Mouse (Mus musculus): ENCODE measurements around the gene Npw. TPM values are rescaled to one million over a fixed set of nuclear protein-coding genes. Genes with fewer than 3 reads are reported as not detected.

The Npw gene
- polyA plus RNA-seq, 1 experiment = not detected

DNA sequence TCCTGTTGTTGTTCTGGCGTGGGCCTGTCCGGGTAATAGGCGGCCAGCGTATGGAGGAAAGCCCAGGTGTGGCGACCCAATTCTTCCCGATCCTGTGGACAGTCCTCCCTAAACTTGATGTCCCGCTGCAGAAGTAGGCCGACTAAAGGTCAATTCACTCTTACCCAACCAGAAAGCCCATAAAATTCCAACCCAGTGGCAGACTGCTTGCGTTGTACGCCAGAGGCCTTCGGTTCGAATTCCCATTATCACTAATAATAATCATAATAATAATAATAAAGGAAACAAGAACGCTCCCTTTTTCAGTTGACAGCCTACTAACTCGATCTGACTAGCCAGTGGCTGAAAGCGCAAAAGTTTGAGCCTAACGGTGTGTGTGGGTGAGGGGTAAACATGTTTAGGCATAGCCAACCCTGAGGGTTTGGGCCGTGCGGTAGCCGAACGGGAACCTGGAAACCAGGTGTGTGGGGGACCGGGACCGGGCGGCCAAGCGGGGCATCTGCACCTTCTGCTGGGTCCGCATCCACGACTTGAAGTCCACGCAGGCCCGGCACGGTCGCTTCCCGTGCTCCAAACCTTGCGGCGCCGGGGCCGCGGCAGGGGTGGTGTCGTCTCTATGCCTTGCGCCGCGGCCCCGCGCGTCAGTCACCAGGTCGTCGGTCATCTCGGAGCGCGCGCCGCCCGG, 37.2 kb upstream of the Npw start:
- peak overlapping the region; percentile 52 for H3K27ac ChIP-seq (ENCODE audit: insufficient read depth, low read depth, low read length)
- no peak for TF ChIP-seq POLR2A (IDR thresholded peaks at IDR 0.05; ENCODE audit: borderline replicate concordance, low read depth, low read length)
- no peak for TF ChIP-seq CTCF (IDR thresholded peaks at IDR 0.05; ENCODE audit: low read depth, low read length)
- peaks cover 36% of the 10 kb centered on the region for H3K4me1 ChIP-seq (ENCODE audit: control insufficient read depth, insufficient read depth, low read length)
- H3K4me3 ChIP-seq (ENCODE audit: insufficient read depth, low read length) = peak overlapping the region; percentile 98

GRCm38 (mm10) chr17:24692385-24692784, 34.1 kb upstream of the Npw start:
- H3K4me3 ChIP-seq (ENCODE audit: insufficient read depth, low read length) = no peak overlapping the region
- peaks cover 43% of the 10 kb centered on the region for H3K4me1 ChIP-seq (ENCODE audit: control insufficient read depth, insufficient read depth, low read length)
- TF ChIP-seq POLR2A (IDR thresholded peaks at IDR 0.05; ENCODE audit: borderline replicate concordance, low read depth, low read length) (no peak), CTCF (IDR thresholded peaks at IDR 0.05; ENCODE audit: low read depth, low read length) (no peak)
- H3K27ac ChIP-seq (ENCODE audit: insufficient read depth, low read depth, low read length) = peak overlapping the region; percentile 43

DNA sequence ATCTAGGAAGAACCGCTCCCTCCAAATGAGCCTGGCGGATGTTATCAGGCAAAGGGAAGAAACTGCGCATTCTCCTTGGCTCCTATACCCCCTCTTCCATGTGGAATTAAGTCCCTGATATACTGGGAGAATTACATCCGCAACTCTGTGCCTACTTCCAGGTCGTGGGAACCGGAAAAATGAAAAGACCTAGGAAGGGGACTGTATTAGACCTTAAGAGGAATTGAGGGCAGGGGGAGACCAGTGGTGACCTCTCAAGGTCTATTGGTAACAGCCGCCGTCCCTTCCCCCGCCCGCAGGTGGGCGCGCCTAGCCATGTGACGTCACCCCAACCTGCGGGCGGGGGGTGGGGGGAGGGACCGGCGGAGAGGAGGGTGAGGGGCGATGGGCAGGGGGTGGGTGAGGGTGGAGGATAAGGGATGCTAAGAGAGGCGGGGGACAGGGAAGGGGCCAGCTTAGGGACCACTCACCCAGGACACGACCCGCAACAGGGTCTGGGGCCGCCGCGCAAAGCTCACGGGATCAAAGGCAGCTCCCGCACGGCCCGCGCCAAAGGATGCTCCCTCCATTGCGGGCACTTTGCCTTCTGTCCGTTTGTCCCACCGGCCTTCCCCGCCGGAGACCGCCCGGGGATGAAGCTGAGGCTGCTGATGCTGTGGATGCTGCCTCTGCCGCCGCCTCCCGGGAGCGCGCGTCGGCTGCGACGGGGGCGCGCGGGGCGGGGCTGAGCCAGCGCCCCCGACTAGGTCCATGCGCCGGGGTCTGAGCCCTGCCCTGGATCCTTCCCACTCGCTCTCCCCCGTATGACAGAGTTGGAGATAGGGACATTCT, 31.2 kb upstream of the Npw start, which contains the start of gene Syngr3:
Gene Syngr3, minus strand, starts transcription at position 705 of the 831 bp plus-strand sequence.
- Histone ChIP-seq H3K4me3 (ENCODE audit: insufficient read depth, low read length) (no peak within 1 kb of the TSS; the same call in 1 of the 2 replicates), H3K27ac (ENCODE audit: insufficient read depth, low read depth, low read length) (no peak within 1 kb of the TSS), H3K4me1 (ENCODE audit: control insufficient read depth, insufficient read depth, low read length) (peaks cover 35% of the 10 kb centered on the region)
- TF ChIP-seq POLR2A (IDR thresholded peaks at IDR 0.05; ENCODE audit: borderline replicate concordance, low read depth, low read length) (no peak), CTCF (IDR thresholded peaks at IDR 0.05; ENCODE audit: low read depth, low read length) (no peak)

GRCm38 (mm10) chr17:24687599-24687998, 29.3 kb upstream of the Npw start:
- TF ChIP-seq POLR2A (IDR thresholded peaks at IDR 0.05; ENCODE audit: borderline replicate concordance, low read depth, low read length) (no peak), CTCF (IDR thresholded peaks at IDR 0.05; ENCODE audit: low read depth, low read length) (no peak)
- H3K4me3 ChIP-seq (ENCODE audit: insufficient read depth, low read length) = peak overlapping the region; percentile 69

GRCm38 (mm10) chr17:24687146-24687595, 28.9 kb upstream of the Npw start:
- TF ChIP-seq POLR2A (IDR thresholded peaks at IDR 0.05; ENCODE audit: borderline replicate concordance, low read depth, low read length) (no peak), CTCF (IDR thresholded peaks at IDR 0.05; ENCODE audit: low read depth, low read length) (no peak)
- H3K4me3 ChIP-seq (ENCODE audit: insufficient read depth, low read length) = peak overlapping the region; percentile 69
- peaks cover 19% of the 10 kb centered on the region for H3K4me1 ChIP-seq (ENCODE audit: control insufficient read depth, insufficient read depth, low read length)
- H3K27ac ChIP-seq (ENCODE audit: insufficient read depth, low read depth, low read length) = no peak overlapping the region

More at GRCm38 (mm10) chr17:24687599-24687998, 29.3 kb upstream of the Npw start:
- H3K4me1 ChIP-seq (ENCODE audit: control insufficient read depth, insufficient read depth, low read length) = peaks cover 21% of the 10 kb centered on the region
- H3K27ac ChIP-seq (ENCODE audit: insufficient read depth, low read depth, low read length) = no peak overlapping the region

- Histone ChIP-seq H3K4me1 (ENCODE audit: control insufficient read depth, insufficient read depth, low read length) (peaks cover 13% of the 10 kb centered on the region), H3K4me3 (ENCODE audit: insufficient read depth, low read length) (no peak overlapping the region), H3K27ac (ENCODE audit: insufficient read depth, low read depth, low read length) (no peak overlapping the region)
- TF ChIP-seq CTCF (IDR thresholded peaks at IDR 0.05; ENCODE audit: low read depth, low read length) = no peak
- no peak for TF ChIP-seq POLR2A (IDR thresholded peaks at IDR 0.05; ENCODE audit: borderline replicate concordance, low read depth, low read length)
These were observed 28.3 kb upstream of the Npw start for GRCm38 (mm10) chr17:24686514-24686913.

- Histone ChIP-seq H3K4me3 (ENCODE audit: insufficient read depth, low read length) (no peak overlapping the region), H3K4me1 (ENCODE audit: control insufficient read depth, insufficient read depth, low read length) (peaks cover 12% of the 10 kb centered on the region), H3K27ac (ENCODE audit: insufficient read depth, low read depth, low read length) (no peak overlapping the region)
- no peak for TF ChIP-seq CTCF (IDR thresholded peaks at IDR 0.05; ENCODE audit: low read depth, low read length)
These were observed 19.3 kb upstream of the Npw start for GRCm38 (mm10) chr17:24677500-24678080.

- Histone ChIP-seq H3K4me1 (ENCODE audit: control insufficient read depth, insufficient read depth, low read length) (peaks cover 18% of the 10 kb centered on the region), H3K27ac (ENCODE audit: insufficient read depth, low read depth, low read length) (no peak overlapping the region), H3K4me3 (ENCODE audit: insufficient read depth, low read length) (no peak overlapping the region)
- TF ChIP-seq POLR2A (IDR thresholded peaks at IDR 0.05; ENCODE audit: borderline replicate concordance, low read depth, low read length) (no peak), CTCF (IDR thresholded peaks at IDR 0.05; ENCODE audit: low read depth, low read length) (no peak)
These were observed 18.6 kb upstream of the Npw start for GRCm38 (mm10) chr17:24676877-24677276.

GRCm38 (mm10) chr17:24676187-24676586, 17.9 kb upstream of the Npw start:
- TF ChIP-seq CTCF (IDR thresholded peaks at IDR 0.05; ENCODE audit: low read depth, low read length) (peak; percentile 57; the same call in 1 of the 2 replicates), POLR2A (IDR thresholded peaks at IDR 0.05; ENCODE audit: borderline replicate concordance, low read depth, low read length) (no peak)
- H3K4me3 ChIP-seq (ENCODE audit: insufficient read depth, low read length) = no peak overlapping the region
- H3K4me1 ChIP-seq (ENCODE audit: control insufficient read depth, insufficient read depth, low read length) = peaks cover 25% of the 10 kb centered on the region
- H3K27ac ChIP-seq (ENCODE audit: insufficient read depth, low read depth, low read length) = no peak overlapping the region
